Mouse (Mus musculus) gastrocnemius, adult 2 months (tissue): ENCODE data around the gene Nbr1. TPM values are rescaled to one million over a fixed set of nuclear protein-coding genes. Genes with fewer than 3 reads are reported as not detected.
A peak's percentile ranks its signal among the peaks of the same experiment; 100 is the strongest.
"Not testable (repeated sequence)": the region's sequence is repeated elsewhere in the genome, so short reads cannot be mapped to it uniquely, and the experiment has no call there.

Experiments used
- DNase-seq: peaks from one replicate; pipeline ENCODE4 v3.0.0; 2022
- H3K27ac ChIP-seq: fragments of 200-600 bp; 2 replicates; pipeline ENCODE4 v1.8.1; 2022; ENCODE audit warnings: mild to moderate bottlenecking
- H3K4me3 ChIP-seq: fragments of 200-600 bp; 2 replicates; pipeline ENCODE4 v1.8.1; 2022; ENCODE audit warnings: mild to moderate bottlenecking, moderate library complexity
- CTCF ChIP-seq: fragments of 200-600 bp; IDR thresholded peaks from 2 replicates; pipeline ENCODE4 v1.8.1; 2022; ENCODE audit warnings: antibody characterized with exemption, mild to moderate bottlenecking, moderate library complexity
- intact Hi-C: fragments of 180-260 bp; cut with DNase I; formaldehyde crosslinking; loops from one replicate; pipeline ENCODE4 v1.15.1; 2025
- total RNA-seq, 2 experiments: library from RNA; stranded (reverse); gene quantifications; 2 replicates each; pipeline ENCODE4 v1.2.3; 2021

Nbr1 gene
- total RNA-seq, 2 experiments from 2014 or later, result 65.3 to 65.6 TPM

DNA sequence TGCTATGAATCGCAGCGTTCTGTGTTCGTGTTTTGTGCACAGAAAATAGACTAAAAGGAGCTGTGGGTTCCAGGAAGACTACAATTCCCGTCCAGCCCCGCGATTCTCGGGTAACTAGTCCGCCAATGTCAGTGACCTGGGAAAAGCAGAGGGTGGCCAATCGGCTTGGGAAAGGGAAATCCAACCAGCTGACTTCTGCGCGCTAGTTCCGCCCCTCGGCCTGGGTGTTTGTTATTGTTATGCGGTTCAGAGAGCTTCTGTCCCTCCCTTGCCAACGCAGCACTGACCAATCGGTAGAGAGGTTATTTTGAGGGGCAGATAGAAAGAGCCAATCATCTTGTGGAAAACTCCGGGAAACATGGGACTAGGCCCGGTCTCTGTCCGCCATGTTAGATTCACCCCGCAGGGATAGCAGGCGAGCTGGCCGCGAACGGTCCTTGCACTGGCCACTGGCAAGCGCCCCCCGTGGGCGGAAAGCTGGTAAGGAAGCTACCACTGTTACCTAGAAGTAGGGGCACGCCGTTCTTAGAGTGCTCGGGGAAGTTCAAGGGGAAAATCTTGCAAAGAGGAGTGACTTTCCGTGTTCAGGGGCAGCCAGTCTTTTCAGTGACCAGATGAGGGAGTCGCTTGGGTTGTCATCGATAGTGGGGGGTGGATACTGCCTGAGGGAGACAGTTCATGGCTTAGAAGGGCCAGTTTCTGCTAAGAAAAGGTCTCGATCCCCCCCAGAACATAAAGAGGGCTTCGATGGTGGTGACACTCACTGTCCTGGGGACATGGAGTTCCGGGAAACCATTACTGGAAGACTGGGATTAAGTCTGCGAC is 739 bp downstream of the Nbr1 start:
- H3K27ac ChIP-seq, result peak overlapping the region; percentile 91
- TF ChIP-seq CTCF, result peak; percentile 42
- intact Hi-C loops, result loop anchor here (5.0 to 10.0 kb wide), 2 partner anchors 85 to 238 kb away; partner anchors contain the start of genes Psme3 and Vat1
- H3K4me3 ChIP-seq, result peak overlapping the region; percentile 77
- peak; percentile 97 for DNase-seq

GRCm38 (mm10) chr11:101553354-101553930 is 1.5 kb downstream of the Nbr1 start:
- DNase-seq, result no peak
- H3K4me3 ChIP-seq, result peak overlapping the region; percentile 77
- TF ChIP-seq CTCF, result no peak
- intact Hi-C loops, result loop anchor here (5.0 to 10.0 kb wide), 2 partner anchors 86 to 239 kb away; partner anchors contain the start of genes Psme3 and Vat1
- peak overlapping the region; percentile 91 for H3K27ac ChIP-seq

- no peak overlapping the region; the same call in 1 of the 2 replicates for H3K27ac ChIP-seq
- no peak for DNase-seq
- intact Hi-C loops, result loop anchor here (10.0 kb wide), 1 partner anchor 242 kb away; the partner anchor contains the start of gene Psme3
- no peak for TF ChIP-seq CTCF
- H3K4me3 ChIP-seq, result no peak overlapping the region
Measured at GRCm38 (mm10) chr11:101556541-101556940, 4.6 kb downstream of the Nbr1 start.

DNA sequence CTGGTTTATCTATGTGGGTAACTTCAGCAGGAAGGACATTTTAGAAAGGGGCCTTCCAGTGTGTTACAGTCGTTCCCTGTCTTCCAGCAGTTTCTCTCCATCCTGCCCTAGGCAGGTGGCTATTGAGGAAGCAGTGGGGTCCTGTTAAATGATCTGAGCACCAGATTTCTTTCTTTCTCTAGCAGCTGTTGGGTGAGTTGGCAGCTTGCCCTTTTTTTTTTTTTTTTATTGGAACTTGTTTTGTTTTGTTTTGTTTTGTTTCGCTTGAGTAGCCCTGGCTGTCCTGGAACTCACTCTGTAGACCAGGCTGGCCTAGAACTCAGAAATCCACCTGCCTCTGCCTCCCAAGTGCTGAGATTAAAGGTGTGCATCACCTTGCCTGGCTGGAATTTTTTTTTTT is 5.0 kb downstream of the Nbr1 start:
- TF ChIP-seq CTCF, result no peak
- Histone ChIP-seq H3K27ac (no peak overlapping the region), H3K4me3 (no peak overlapping the region)
- intact Hi-C loops, result loop anchor here (10.0 kb wide), 1 partner anchor 242 kb away; the partner anchor contains the start of gene Psme3
- DNase-seq, result no peak

- H3K4me3 ChIP-seq, result no peak overlapping the region
- peak; percentile 33 for DNase-seq
- peak; percentile 88 for TF ChIP-seq CTCF
- intact Hi-C loops, result no loop called here
- H3K27ac ChIP-seq, result peak overlapping the region; percentile 67
Measured at GRCm38 (mm10) chr11:101562391-101562790, 10.4 kb downstream of the Nbr1 start.

GRCm38 (mm10) chr11:101568421-101568820 is 16.5 kb downstream of the Nbr1 start:
- DNase-seq, result no peak
- TF ChIP-seq CTCF, result no peak
- H3K27ac ChIP-seq, result no peak overlapping the region
- intact Hi-C loops, result no loop called here
- no peak overlapping the region for H3K4me3 ChIP-seq

DNA sequence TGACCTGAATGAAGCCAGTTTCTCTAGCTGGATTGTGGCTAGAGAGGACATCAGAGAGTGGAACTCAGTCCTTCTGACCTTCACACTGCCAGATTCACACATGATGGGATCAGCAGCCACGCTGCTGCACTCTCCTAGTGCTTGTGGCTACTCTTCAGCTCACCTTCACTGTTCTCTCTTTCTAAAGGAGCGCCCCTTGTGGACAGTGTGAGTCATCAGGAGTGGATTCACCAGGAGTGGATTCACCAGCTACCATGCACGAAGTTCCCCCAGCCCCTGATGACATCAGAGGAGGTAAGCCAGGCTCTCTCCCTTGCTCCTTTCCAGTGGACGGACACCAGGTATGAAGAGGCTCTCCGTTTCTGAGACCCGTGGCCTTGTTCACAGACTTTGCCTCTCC is 24.2 kb downstream of the Nbr1 start:
- TF ChIP-seq CTCF, result peak; percentile 27; the same call in 1 of the 2 replicates
- no peak overlapping the region for H3K27ac ChIP-seq
- H3K4me3 ChIP-seq, result no peak overlapping the region
- intact Hi-C loops, result loop anchor here (10.0 kb wide), 1 partner anchor 159 kb away; the partner anchor contains the start of gene Dhx8
- DNase-seq, result no peak

- TF ChIP-seq CTCF, result no peak
Measured at GRCm38 (mm10) chr11:101581081-101581764, 29.3 kb downstream of the Nbr1 start.

DNA sequence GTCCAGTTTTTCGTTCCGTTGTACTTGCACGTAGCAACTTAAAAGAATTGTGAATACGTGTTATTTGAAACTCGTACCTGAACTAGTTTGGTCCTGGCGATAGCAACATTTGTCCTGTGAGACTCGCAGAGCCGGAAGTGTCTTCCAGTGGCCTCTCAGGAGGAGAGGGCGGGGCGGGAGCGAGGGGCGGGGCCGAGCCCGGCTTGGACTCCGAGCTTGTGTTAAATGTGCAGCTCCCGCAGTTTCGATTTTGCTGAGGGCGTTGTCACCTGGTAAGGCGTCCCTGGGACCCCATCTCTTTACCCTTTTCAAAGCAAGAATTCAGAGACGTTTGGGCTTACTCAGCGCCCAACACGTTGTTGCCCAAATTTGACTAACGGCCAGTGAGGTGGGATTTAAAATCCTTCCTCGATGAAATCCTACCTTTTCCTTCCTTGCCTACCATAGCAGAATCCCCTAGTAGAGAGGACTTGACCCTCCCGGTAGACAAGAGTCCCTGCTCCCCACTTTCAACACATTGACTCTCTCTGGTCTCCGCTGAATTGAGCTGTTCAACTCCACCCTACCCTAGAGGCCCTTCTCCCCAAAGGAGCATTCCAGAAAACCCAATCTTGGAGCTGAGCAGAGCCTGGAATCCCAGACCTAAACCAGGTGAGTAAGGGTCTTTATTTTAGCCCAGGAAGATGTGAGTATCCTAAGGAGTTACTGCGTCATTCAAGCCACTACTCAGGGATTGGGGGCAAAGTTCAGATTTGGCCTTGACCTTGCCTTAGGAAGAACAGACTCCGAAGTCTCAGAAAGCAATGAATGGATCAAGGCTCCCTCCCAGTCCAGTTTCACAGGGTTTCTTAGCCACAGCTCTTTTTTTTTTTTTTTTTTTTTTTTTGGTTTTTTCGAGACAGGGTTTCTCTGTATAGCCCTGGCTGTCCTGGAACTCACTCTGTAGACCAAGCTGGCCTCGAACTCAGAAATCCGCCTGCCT is 30.4 kb downstream of the Nbr1 start, which contains the start of gene Tmem106a:
Gene Tmem106a (plus strand): TSS at position 189 of the 982 bp plus-strand sequence.
- DNase-seq, result peak; percentile 75
- no peak for TF ChIP-seq CTCF
- Histone ChIP-seq H3K4me3 (peak within 1 kb of the TSS; percentile 69), H3K27ac (peak within 1 kb of the TSS; percentile 81)
- intact Hi-C loops, result no loop called here

More at GRCm38 (mm10) chr11:101581081-101581764, 29.3 kb downstream of the Nbr1 start:
- no peak for DNase-seq
- no peak overlapping the region for H3K4me3 ChIP-seq
- intact Hi-C loops, result no loop called here
- H3K27ac ChIP-seq, result no peak overlapping the region

DNA sequence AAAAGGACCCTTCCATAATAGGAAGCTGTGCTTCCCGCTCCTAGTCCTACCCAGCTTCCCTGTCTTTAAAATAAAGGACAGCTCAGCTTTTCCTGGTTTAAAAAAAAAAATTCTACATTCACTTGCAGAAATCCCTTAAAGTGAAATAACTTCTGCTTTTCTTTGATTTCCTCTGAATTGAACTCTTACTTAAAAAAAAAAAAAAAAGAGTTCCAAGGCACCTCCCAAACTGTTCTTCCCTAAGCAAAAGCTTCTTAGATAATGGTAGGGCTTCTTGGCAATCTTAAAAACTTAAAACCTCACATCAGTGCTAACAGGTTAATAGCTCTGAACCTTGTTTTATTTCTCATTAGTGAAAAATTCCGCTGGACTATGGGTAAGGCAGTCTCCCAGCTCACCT is 31.3 kb downstream of the Nbr1 start:
- Histone ChIP-seq H3K27ac (peak overlapping the region; percentile 81; the same call in 1 of the 2 replicates), H3K4me3 (peak overlapping the region; percentile 25)
- no peak for DNase-seq
- no peak for TF ChIP-seq CTCF
- intact Hi-C loops, result no loop called here

DNA sequence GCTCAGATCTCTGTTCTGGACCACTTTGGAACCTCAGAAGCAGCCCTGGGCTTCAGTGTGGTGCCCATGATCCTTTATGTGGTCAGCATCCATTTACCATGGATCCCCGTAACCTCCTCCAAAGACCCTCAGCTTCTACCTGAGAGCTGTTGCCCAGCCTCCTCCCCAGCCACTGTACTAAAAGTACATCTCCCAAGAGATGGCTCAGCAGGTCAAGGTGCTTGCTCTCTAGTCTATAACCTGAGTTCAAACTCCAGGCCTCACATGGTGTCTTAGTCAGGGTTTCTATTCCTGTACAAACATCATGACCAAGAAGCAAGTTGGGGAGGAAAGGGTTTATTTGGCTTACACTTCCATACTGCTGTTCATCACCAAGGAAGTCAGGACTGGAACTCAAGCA is 33.1 kb downstream of the Nbr1 start:
- intact Hi-C loops, H3K27ac ChIP-seq, DNase-seq, H3K4me3 ChIP-seq: not testable (repeated sequence)

GRCm38 (mm10) chr11:101585805-101586204 is 33.9 kb downstream of the Nbr1 start:
- intact Hi-C loops, result no loop called here
- DNase-seq, result no peak
- TF ChIP-seq CTCF, result no peak
- H3K4me3 ChIP-seq, result no peak overlapping the region
- no peak overlapping the region for H3K27ac ChIP-seq
